8 mouse cellular contexts compared by ENCODE assay signal in the genomic region with DNA sequence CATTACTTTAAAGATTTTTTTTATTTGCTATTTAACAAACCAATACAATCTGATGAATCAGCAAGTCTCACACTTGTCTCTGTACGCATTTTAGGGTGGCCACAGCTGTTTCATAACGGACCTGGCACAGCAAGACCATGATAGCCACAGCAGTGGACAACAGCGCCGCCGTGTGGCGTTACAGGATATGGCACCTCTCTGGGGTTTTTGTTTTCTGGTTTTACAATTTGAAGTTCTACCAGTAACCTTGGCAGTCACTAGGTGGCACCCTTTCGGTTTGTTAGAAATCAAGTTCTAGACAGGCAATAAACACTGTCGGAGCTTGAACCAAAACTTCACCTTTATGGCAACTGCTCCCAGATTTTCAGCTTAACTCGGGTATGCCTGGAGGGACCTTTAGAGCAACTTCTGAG. TPM values are rescaled to one million over a fixed set of nuclear protein-coding genes. Genes with fewer than 3 reads are reported as not detected.
DNase-seq lines count a peak whose midpoint lies in the region; ATAC-seq lines count a peak whose summit lies in the region.

No protein-coding gene starts in this region.

- H3K36me3 ChIP-seq in embryonic facial prominence, embryonic 13.5 days, result no peaks in the 10 kb centered on the region
- no peaks in the 10 kb centered on the region for H3K36me3 ChIP-seq in heart, embryonic 11.5 days (ENCODE audit: control insufficient read depth, insufficient read depth, low read length)
- no peaks in the 10 kb centered on the region for H3K36me3 ChIP-seq in liver, embryonic 13.5 days

- H3K9me3 ChIP-seq in embryonic facial prominence, embryonic 13.5 days, result no peaks in the 10 kb centered on the region
- no peaks in the 10 kb centered on the region for H3K9me3 ChIP-seq in heart, embryonic 11.5 days (replicated peaks; ENCODE audit: control insufficient read depth, low read length)
- no peaks in the 10 kb centered on the region for H3K9me3 ChIP-seq in liver, embryonic 13.5 days (replicated peaks)

- no peaks in the 10 kb centered on the region for H3K4me1 ChIP-seq in embryonic facial prominence, embryonic 13.5 days
- H3K4me1 ChIP-seq in heart, embryonic 11.5 days (ENCODE audit: control insufficient read depth, insufficient read depth, low read length), result peaks cover 9% of the 10 kb centered on the region
- H3K4me1 ChIP-seq in liver, embryonic 13.5 days (replicated peaks), result no peaks in the 10 kb centered on the region

- peak; percentile 89 for DNase-seq in adrenal gland, postnatal 25 days
- DNase-seq in kidney, postnatal 14 days, result peak; percentile 93
- peak; percentile 55 for DNase-seq in liver, embryonic 13.5 days
- DNase-seq in ovary, adult 18-20 months (ENCODE audit: low spot score), result peak; percentile 70
- peak; percentile 60 to 71 for DNase-seq in thymus, adult 18-20 months

- 0 out of 2 replicates have a peak overlapping the region, but pooled peaks have one; percentile 9 for H3K4me3 ChIP-seq in embryonic facial prominence, embryonic 13.5 days
- no peak overlapping the region for H3K4me3 ChIP-seq in heart, embryonic 11.5 days (ENCODE audit: low read depth, low read length)
- H3K4me3 ChIP-seq in liver, embryonic 13.5 days (replicated peaks), result no peak overlapping the region

- 4% methylated on average over 9 of the region's 9 CpGs for WGBS in embryonic facial prominence, embryonic 13.5 days
- 5% methylated on average over 9 of the region's 9 CpGs for WGBS in heart, embryonic 11.5 days (ENCODE audit: insufficient replicate concordance)
- WGBS in liver, embryonic 13.5 days (ENCODE audit: insufficient replicate concordance), result 3% methylated on average over 9 of the region's 9 CpGs

- H3K27ac ChIP-seq in embryonic facial prominence, embryonic 13.5 days, result no peak overlapping the region
- no peak overlapping the region for H3K27ac ChIP-seq in heart, embryonic 11.5 days (ENCODE audit: low read depth, low read length)
- H3K27ac ChIP-seq in liver, embryonic 13.5 days, result no peak overlapping the region

- H3K27me3 ChIP-seq in embryonic facial prominence, embryonic 13.5 days, result peaks cover 4% of the 10 kb centered on the region
- 0 out of 2 replicates have a peak, but pooled peaks cover 7% of the 10 kb centered on the region for H3K27me3 ChIP-seq in heart, embryonic 11.5 days (ENCODE audit: control insufficient read depth, insufficient read depth, low read length)
- H3K27me3 ChIP-seq in liver, embryonic 13.5 days, result peaks cover 15% of the 10 kb centered on the region; the same call in 1 of the 2 replicates

- peak; percentile 94 for ATAC-seq in CD4-positive, CD25-positive, alpha-beta regulatory T cell, adult 4 months
- no peak for ATAC-seq in embryonic facial prominence, embryonic 13.5 days (ENCODE audit: insufficient number of reproducible peaks, insufficient read depth, low FRiP score, low TSS enrichment, low read depth)
- ATAC-seq in heart, embryonic 11.5 days (replicated peaks; ENCODE audit: insufficient number of reproducible peaks, low FRiP score, low TSS enrichment), result no peak
- no peak for ATAC-seq in liver, embryonic 13.5 days (ENCODE audit: low read depth)

- no peak overlapping the region for H3K9ac ChIP-seq in embryonic facial prominence, embryonic 13.5 days
- no peak overlapping the region for H3K9ac ChIP-seq in heart, embryonic 11.5 days (ENCODE audit: low read depth, low read length)
- no peak overlapping the region for H3K9ac ChIP-seq in liver, embryonic 13.5 days

- H3K4me2 ChIP-seq in embryonic facial prominence, embryonic 13.5 days, result peak overlapping the region; percentile 34
- H3K4me2 ChIP-seq in heart, embryonic 11.5 days, result 0 out of 2 replicates have a peak overlapping the region, but pooled peaks have one; percentile 19
- H3K4me2 ChIP-seq in liver, embryonic 13.5 days, result no peak overlapping the region

RNA-seq across cellular contexts. Expression of a gene that starts 7.7 kb away (rescaled TPM):
- polyA plus RNA-seq in CD4-positive, CD25-positive, alpha-beta regulatory T cell, adult 4 months (2017; shearing (Covaris generic)), result under 1 TPM; 0.19 to 0.22 TPM
- total RNA-seq in adrenal gland, postnatal 25 days (2021), result 2.2 and 2.6 TPM in 2 replicates
- polyA plus RNA-seq in embryonic facial prominence, embryonic 13.5 days (2015; fragmentation: Nextera tagmentation; extraction: Ambion mirVana), result 1.3 TPM in 2 replicates
- 0.04 and 0.52 TPM in 2 replicates for polyA plus RNA-seq in heart, embryonic 11.5 days (2014; fragmentation: Nextera tagmentation; extraction: Ambion mirVana)
- polyA plus RNA-seq in liver, embryonic 13.5 days (2015; fragmentation: Nextera tagmentation; extraction: Ambion mirVana), result 0.02 and 0.03 TPM in 2 replicates
